Mouse (Mus musculus) retina, embryonic 14.5 days (tissue): ENCODE data around the gene Soga1.

Source experiments
- DNase-seq: peaks from one replicate; pipeline ENCODE4 v3.0.0-alpha.2; 2015; ENCODE audit warnings: low spot score

Gene Soga1

DNA sequence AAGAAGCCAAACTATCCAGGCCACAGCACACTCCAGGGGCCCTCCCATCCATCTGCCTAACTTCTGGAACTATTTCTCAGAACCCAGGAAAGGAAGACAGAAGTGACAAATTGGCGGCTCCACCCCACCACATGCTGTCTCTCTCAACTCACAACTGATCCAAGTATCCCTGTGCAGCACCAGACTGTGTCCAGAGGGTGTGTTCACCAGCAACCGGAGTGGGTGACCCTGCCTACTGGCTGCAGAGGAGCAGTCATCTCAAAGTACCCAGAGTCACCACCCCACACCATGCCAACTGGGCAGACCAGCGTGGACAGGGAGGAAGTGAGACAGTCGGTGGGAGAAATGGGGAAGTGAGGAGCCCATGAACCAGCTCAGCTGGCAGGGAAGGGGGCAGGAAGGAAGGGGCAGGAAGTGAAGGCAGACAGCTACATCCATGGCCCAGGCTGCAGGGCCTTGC is 15.8 kb downstream of the Soga1 start:
- DNase-seq: no peak

DNA sequence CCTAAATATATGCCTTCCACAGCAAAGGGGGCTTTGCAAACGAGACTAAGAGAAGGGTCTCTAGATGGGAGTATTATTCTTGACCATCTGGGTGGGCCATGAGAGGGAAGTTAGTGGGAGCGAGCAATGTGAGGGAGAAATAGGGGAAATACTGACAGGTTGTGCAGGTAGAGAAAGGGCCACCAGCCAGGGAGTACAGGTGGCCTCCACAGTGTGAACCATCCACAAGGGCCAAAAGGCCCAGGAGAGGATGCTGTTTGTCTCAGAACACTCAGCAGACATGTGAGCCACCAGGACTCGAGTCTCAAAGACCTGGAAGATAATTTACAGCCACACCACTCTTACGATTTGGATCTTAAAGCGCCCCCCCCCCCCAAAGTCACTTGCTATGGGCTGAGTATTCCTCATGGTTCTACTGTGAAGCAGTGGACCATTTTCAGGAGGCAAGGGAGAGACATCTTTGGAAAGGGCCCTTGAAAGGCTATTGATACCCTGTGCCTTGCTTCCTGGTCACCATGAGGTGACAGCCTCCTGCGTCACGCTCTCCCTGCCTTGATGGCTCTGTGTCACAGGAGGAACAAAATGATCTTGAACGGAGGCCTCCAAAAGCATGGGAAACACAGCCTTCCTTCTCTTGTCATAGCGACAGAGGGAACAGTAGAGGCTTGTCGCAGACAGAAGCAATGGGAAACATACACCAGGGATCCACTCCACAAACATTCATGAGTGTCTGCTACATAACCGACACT is 18.3 kb downstream of the Soga1 start:
- DNase-seq: no peak

DNA sequence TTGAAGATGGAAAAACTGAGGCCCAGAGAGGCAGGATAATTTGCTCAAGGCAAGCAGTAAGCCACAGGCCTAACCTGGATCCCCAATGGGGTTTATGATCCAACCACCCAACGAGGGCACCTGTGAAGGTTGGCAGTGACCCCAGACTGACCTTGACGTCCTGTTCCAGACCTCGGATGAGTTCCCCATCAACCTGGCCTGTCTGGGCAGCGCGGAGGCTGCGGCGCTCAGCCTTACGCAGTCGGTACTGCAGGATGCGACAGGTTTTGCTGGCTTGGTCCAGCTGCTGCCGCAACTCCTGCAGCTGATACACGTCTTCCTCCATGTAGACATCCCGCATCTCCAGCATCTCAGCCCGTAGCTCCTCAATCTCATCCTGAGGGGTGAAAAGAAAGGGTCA is 19.0 kb downstream of the Soga1 start:
- no peak for DNase-seq

DNA sequence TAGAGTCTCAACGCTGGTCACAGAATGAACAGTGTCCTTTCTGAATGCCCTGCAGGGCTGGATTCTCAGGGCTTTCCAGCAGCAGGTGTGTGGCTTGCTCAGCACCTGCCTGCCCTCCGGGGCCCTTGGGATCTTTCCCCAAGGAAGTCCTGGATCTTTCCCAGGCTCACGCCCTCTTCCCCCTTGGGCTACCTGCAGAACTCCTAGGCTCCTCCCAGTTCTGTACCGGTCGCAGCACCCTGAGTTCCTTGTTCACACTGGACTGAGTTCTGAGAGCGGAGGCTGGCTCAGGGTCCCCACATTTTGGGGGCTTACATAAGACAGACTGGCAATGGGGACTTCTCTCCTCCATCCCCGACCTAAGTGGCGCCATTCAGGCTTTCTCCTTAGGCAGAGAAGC is 19.9 kb downstream of the Soga1 start:
- DNase-seq: no peak

DNA sequence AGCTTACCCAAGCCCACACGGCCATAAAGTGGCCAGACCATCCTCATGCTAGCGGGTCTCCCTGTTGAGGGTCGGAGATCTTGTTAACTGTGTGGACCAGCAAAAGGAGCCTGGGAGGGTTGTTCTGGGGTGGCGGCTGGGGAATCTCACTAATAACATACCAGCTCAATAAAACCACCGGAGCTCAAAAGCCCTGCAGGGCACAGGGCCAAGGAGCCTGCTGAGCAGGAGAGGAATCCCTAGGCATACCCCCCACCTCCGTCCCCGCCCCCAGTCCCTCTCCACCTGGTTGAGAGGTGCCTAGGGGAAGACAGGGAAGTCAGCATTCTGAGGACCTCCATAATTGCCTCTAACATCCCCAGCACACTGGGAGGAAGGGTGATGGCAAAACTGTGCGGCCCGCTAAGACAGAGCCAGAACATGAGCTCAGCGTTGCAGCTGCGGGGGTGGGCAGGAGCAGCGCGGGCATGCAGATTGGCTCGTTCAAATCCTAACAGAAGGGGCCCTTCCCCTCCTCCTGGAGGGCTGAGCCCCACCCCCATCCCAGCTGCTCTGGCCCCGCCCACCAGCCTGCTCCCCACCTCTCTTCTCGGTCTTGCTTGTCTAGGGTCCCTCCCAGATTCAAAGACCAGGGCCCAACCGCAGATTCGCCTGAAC is 20.6 kb downstream of the Soga1 start:
- DNase-seq: peak; percentile 84

DNA sequence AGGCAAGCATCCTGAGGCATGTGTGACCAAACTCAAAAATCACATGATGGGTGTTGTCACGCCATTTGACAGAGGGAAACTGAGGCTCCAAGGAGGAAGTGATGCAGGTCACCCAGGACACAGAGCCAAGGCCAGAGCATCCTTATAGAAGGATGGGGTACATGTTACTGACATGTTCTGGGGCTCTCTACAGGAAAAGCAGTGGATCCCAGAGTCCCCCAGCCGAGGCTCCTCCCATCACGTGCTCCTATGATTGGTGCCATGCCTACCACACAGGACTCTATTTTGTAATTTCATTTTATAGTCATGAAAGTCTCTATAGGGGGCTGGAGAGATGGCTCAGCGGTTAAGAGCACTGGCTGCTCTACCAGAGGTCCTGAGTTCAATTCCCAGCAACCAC is 21.3 kb downstream of the Soga1 start:
- DNase-seq: no peak

DNA sequence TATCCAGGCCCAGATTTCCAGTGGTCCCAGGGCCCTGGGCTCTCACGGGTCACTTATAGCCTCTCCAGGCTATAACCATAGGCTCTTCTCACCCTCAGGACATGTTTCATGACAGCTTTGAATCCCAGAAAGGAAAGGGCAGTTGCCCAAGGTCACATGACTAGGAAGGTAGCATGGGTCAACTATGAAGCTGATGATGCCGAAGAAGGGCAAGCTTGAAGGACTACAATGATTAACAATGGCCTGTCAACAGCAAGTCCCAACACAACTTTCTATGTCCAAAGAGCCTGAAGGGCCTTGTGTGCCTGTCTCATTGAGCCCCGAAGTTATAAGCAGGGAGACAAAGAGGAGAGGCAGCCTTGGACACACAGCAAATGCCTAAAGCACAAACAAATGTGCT is 21.9 kb downstream of the Soga1 start:
- no peak for DNase-seq

DNA sequence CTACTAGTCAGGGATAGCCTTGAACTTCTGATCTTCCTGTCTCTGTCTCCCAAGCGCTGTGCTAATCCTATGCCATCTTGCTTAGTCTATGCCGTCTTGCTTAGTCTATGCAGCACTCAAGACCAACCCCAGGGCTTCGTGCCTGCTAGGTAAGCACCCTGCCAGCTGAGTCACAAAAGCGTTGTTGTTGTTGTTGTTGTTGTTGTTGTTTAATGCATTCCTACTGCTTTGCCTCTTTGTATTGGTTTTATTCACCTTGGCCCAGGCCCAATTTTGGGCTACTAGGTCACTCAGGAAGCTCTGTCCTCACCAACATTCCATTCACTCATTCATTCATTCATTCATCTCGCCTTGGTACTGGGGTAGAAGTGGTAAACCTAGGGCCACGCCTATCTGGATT is 23.3 kb downstream of the Soga1 start:
- no peak for DNase-seq

DNA sequence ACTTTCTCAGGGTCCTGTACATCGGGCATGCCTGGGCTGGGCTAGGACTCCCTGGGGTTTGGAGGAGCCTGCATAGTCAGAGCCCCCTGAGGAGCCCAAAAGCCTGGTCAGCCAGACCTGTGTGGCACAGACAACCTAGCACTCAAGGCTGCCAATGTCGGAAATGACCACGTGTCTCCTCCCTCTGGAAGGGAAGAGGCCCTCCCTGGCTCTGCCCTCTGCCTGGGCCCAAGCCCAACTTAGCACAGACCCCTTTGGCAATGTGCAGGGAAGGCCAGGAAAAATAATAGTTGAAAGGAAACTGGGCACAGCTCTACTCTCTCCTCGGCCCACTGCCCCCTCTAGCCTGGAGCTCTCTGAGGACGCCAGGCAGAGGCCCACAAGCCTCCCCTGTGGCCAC is 24.2 kb downstream of the Soga1 start:
- DNase-seq: no peak

DNA sequence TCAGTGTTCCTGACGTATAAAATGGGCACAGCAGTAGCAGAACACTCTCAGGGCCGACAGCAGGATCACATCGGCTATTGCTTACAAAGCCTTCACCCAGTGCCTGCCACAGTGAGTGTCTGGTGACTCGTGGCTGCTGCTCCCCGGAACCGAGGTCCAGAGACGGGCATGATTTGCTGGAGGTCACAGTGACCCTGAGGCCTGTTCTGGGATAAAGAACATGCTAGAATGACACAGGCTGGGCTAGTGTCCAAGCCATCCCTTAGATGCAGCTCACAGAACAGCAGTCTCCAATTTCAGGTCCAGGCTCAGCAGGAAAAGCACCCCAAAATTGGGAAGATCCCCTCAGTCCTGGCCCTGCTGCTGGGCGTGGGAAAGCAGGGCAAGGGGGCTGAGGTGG is 24.8 kb downstream of the Soga1 start:
- no peak for DNase-seq

DNA sequence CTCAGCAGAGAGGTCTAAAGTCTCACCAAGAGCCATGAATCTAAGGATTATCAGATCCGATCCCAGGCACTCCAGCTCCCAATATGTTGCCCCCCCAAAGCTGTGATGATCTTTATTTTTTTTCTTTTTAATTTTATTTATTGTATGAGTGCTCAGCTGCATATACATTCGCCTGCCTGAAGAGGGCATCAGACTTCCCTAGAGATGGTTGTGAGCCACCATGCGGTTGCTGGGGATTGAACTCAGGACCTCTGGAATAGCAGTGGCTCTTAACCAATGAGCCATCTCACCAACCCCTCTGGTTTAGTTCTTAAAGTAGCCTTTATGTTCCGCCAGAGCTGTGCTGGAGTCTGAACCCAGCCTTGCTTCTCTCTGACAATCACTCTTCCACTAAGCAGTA is 25.3 kb downstream of the Soga1 start:
- no peak for DNase-seq

DNA sequence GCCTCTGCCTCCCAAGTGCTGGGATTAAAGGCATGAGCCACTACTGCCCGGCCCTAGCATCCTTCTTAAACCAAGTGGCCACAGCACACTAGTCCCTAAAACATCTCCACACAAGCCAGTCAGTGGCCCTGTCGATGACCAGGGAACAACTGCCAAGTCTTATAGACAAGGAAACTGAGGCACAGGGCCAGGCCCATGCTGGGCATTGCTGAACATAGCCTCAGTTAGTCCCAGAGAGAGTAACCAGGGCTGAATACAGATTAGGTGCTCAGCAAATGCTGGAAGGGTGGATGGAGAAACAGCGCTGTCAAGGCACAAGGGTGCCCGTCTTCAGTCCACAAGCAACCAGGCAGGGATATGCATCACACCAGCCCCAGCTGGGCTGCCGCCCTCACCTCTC is 25.9 kb downstream of the Soga1 start:
- no peak for DNase-seq

DNA sequence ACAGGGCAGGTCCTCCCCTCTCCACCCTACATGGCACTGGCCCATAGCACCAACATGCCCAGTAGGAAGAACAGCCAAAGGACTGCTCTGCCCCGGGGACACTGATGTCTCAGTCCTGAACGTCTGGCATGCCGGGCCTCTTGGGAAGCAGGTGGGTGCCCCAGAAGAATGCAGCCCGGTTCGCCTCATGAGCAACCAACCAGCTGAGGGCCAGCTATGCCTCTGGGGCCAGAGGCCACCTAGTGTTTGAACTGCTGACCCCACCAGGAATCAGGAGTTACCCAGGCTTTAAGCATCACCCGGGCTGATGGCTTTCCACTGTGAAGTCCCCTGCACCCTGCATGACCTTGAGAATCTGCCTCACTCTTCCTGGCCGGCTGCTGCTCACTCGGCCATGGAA is 26.6 kb downstream of the Soga1 start:
- DNase-seq: no peak

DNA sequence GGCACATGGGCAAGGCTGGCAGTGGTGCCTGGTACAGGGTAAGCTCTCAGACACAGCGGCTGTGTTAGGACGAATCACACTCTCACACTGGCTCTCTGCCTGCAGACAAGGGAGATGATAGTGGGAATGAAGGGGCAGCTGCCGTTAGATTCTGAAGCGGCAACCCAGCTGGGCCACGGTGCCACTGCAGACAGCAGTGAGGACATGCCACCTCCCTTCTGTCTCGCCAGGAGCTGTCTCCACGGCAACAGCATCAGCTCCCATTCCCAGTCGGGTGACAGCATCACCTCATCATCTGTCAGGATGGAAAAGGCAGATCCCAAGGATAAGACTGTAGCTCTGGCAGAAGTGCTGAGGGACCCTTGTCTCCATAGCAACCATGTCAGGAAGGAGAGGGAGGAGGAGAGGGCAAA is 29.2 kb downstream of the Soga1 start:
- peak; percentile 68 for DNase-seq

DNA sequence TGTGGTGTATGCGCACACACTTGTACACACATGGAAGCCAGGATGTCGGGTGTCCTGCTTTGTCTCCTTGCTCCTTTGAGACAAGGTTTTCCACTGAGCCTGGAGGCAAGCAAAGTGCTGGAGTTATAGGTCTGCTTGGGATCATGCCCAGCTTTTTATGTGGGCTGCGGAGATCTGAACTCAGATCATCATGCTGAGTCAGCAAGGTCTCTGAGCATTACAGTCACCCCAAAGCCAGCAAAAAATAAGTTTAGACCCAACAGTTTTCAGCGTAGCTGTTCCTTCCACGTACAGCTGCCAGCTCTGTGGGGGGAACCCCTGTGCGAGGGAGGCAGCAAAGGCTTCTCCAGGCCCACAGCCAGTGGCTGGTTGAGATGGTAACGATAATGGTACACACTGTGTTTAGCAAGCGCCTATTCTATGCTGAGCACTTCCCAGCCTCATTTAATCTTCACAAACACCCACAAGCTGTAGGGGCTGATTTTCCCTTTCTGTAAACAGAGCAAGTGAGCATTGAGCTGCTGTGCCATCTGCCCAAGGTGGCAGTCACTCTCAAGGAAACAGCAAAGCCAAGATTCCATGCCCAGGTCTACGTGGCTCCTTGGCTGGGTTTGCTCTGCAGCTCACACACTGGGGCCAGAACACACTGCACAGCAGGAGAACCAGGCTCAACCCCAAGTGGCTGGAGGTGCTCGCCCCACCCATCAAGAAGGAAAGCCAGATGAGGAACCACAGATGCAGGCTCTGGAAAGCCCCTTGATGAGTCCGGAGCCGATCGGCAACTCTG is 30.5 kb downstream of the Soga1 start:
- DNase-seq: no peak

DNA sequence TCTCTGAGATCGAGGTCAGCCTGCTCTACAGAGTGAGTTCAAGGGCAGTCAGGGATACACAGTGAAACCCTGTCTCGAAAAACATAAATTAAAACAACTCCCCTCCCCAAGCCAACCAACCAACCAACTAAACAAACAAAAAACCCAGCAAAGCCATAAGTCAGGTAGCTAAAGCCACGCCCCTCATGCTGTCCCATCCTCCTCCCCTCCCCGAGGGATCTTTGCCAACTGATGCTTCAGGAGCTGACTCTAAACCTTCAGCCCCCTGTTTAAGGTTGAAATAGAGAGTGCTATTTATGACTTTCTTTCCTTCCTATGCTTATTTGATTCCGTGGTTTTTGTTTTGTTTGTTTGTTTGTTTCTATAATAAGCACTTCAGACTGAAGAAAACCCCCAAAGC is 32.1 kb downstream of the Soga1 start:
- no peak for DNase-seq

DNA sequence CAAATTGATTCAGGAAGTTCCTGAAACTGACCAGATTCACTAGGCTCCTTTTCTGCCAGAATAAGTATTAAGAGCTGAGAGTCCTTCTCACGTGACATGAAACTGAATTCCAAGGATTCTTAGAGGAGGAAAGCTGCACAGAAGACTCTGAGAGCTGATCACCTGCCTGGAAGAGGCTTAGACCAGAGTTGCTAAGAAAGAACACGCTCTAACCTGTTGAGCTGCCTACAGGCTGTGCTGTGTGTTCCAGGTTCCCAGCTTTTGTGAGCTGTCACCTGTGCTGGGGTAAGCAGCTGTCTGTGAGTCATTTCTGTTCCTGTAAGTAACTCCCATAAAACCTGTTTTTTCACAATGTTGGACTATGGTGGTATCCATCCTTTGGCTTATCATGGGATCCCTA is 33.1 kb downstream of the Soga1 start:
- no peak for DNase-seq

DNA sequence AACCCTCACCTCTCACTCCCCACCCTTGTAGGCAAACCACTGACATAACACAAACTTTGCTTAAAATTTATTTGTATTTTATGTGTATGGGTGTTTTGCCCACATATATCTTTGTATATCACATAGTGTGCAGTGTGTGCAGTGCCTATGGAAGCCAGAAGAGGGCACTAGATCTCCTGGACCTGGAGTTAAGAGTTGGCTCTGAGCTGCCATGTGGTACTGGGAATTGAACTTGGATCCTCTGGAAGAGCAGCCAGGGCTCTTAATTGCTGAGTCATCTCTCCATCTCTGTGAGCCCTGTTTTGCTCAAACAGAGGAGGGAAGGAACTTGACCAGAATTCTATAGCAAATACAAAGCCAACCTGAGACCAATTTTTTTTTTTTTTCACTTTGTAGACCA is 35.1 kb downstream of the Soga1 start:
- peak; percentile 37 for DNase-seq

DNA sequence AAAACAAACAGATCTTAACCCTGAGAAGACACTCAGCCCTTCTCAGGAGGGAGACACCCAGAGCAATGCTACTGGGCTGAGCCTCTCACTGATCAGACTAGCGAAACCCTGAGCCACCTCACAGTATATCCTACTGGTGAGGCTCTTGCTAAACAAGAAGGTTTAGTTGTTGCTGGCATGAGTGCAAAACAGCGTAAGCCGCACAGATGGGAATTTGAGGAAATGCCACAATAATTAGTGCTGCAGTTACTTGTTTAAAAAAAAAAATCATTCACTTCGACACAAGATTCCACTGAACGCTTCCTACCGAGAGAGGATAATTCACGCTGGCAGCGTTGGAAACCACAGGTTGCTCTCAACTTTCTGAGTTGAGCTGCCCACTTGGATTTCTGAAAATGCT is 35.5 kb downstream of the Soga1 start:
- no peak for DNase-seq

DNA sequence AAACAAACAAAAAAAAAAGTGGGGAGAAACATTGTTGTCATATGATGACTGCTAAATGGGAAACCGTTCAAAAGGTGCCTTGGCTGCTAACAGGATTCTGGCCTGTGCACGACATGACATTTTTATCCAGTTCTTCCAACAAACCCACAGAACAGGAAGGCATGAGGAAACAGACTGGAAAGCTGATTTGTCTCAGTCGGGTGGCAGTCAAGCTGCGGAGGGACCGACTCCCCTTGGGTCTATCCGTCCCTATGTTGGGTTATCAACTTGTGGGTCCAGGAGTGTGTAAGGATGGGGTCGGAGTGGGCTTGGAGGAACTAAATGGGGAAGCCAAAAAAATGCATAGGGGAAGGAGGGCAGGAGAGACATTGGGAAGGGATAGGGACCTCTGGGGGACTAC is 37.6 kb downstream of the Soga1 start:
- DNase-seq: no peak

DNA sequence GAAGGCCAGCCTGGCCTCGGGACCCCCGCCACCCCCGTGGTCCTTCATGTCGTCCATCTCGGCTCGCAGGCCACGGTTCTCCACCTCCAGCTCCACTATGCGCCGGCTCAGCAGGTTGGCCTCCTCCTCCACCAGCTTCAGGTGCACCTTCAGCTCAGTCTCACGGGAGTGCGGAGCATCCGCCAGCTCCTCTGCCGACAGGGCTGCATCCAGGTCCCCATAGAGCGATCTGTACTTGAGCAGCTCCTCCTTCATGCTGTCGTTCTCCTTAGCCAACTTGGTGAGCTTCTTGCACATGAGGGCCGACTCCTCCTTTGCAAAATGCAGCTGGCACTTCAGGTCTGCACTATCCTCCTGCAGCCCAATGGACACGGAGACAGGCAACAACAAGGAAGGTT is 38.4 kb downstream of the Soga1 start:
- no peak for DNase-seq

DNA sequence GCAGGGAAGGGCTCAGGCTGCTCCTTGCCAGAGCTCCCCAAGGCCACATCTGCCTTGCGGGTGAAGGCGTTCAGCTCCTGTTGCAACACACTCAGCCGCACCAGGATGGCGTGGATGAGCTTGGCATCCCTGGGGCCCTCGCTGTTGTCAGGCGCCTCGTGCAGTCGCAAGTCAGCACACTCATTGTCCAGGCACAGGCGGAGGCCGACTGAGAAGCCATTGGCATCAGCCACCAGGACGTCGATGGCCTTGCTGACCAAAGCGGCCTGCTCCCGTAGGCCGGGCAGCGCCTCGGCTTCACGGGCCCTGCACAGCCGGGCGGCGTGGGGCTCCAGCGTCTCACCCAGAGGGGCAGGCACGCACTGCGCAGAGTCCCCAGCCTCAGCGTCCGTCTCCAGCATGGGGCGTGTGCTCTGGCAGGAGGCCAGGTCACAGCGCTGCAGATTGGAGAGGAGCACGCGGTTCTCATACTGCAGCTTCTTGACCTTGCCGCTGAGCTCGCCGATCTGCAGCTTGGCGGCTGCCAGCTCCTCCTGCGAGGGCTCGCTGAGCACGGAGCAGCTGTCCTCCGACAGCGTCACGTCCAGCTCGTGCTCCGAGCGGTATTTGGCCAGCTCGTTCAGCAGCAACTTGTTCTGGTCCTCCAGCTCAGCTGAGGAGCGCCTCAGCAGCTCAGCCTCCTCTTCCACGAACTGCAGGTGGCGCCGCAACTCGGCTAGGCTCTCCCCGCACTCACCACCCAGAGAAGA is 39.0 kb downstream of the Soga1 start:
- DNase-seq: no peak
